Mouse (Mus musculus): Measurements from ENCODE around the gene Slc51a.

DNA sequence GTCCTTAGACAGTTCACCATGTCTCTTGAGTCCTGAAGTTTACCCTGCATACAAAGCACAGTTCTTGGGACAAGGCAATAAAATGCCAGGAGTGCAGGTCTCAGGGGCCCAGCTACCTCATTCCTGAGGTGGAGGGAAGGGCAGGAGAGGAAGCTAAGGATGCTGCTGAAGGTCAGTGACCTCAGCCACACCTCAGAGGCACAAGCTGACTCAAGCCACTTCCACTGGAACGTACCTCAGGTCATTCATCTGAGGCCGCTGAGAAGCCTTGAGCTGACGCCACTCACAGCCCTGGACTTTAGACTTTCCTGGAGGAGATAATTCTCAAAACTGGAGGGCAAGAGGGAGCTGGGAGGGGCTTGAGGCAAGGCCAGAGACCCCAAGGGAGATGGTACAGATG lies 1.3 kb upstream of the Slc51a start:
- TF ChIP-seq CTCF (IDR thresholded peaks at IDR 0.05; ENCODE audit: control insufficient read depth, insufficient read depth, insufficient read length): no peak
- TF ChIP-seq FOSL1 (IDR thresholded peaks at IDR 0.05; ENCODE audit: insufficient read depth, low read length, poor library complexity, severe bottlenecking): no peak

Measured in C2C12 (cell line).